Mouse (Mus musculus): ENCODE data around the gene Exosc5. TPM values are rescaled to one million over a fixed set of nuclear protein-coding genes. Genes with fewer than 3 reads are reported as not detected.

The Exosc5 gene
- total and polyA plus RNA-seq, 3 experiments: 105 to 125 (median 123) TPM

DNA sequence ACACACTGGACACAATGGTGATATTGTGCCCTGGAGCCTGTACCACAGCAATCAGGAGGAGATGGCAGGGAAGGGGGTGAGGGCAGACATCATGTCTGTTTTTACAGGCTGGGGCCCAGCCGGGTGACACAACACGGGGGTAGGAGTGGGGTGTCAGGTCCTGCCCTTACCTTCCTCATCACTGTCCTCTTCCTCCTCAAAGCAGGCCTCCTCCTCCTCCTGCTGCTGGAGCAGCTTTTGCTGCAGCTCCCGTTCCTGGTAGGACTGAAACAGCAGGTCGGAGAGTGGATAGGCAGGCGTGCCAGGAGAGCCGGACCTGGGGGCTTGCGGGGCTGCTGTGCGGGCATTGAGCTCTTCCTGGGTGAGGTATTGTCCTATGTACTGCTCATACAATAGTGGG lies 55.6 kb downstream of the Exosc5 start:
- Histone ChIP-seq H3K9me3 (replicated peaks; ENCODE audit: low read length) (no peaks in the 10 kb centered on the region), H3K79me2 (replicated peaks; ENCODE audit: control insufficient read depth, extremely low read depth, insufficient read depth, poor library complexity, severe bottlenecking) (peaks cover 15% of the 10 kb centered on the region), H3K36me3 (replicated peaks in 1 of 2; ENCODE audit: control insufficient read depth in 1 of 2, insufficient read depth in 1 of 2, low read length in 1 of 2) (peaks cover 53 to 76% of the 10 kb centered on the region in 2 experiments), H3K9ac (ENCODE audit: insufficient read depth, low read depth) (no peak overlapping the region), H3K4me2 (ENCODE audit: insufficient read depth, low read depth, poor library complexity, severe bottlenecking) (no peak overlapping the region), H3K27me3 (replicated peaks) (no peaks in the 10 kb centered on the region), H3K4me1 (ENCODE audit: control insufficient read depth in 1 of 2, insufficient read depth in 2 of 2) (peaks cover 24 to 61% of the 10 kb centered on the region in 2 experiments), H3K4me3 (replicated peaks in 1 of 3; ENCODE audit: low read depth in 2 of 3, low read length in 2 of 3, poor library complexity in 1 of 3) (no peak overlapping the region), H3K27ac (ENCODE audit: insufficient read depth, low read depth) (no peak overlapping the region)
- DNase-seq (ENCODE audit: extremely low read depth): no peak
- TF ChIP-seq USF2 (conservative IDR thresholded peaks at IDR 0.05; ENCODE audit: low read depth, low read length) (no peak), RAD21 (IDR thresholded peaks at IDR 0.05; ENCODE audit: low read depth, low read length) (no peak), JUN (IDR thresholded peaks at IDR 0.05; ENCODE audit: insufficient read depth, low read depth, low read length) (no peak), MEF2A (IDR thresholded peaks at IDR 0.05; ENCODE audit: borderline replicate concordance, low read depth, low read length) (no peak), ETS1 (conservative IDR thresholded peaks at IDR 0.05; ENCODE audit: low read depth, low read length) (no peak), SMC3 (IDR thresholded peaks at IDR 0.05; ENCODE audit: low read depth, low read length) (no peak), RCOR1 (conservative IDR thresholded peaks at IDR 0.05; ENCODE audit: low read depth, low read length) (no peak), MXI1 (IDR thresholded peaks at IDR 0.05; ENCODE audit: low read depth, low read length) (no peak), MAZ (IDR thresholded peaks at IDR 0.05; ENCODE audit: low read depth, low read length) (no peak), MAFK (IDR thresholded peaks at IDR 0.05; ENCODE audit: insufficient replicate concordance, low read length) (no peak), POLR2A (IDR thresholded peaks at IDR 0.05; ENCODE audit: low read depth, low read length) (no peak)
- dilution Hi-C loops (cut with MboI; ENCODE audit: extremely low pct_ligation_motif_present, extremely low pct_unique_long_range_greater_than_20kb, low sequenced_read_pairs) (no loop called here), in situ Hi-C loops (cut with MboI; ENCODE audit: low pct_ligation_motif_present, low pct_unique_long_range_greater_than_20kb, low sequenced_read_pairs) (no loop called here)

GRCm38 (mm10) chr7:25715731-25716271 lies 56.8 kb downstream of the Exosc5 start:
- no peak overlapping the region for H3K4me3 ChIP-seq (replicated peaks in 1 of 3; ENCODE audit: low read depth in 2 of 3, low read length in 2 of 3, poor library complexity in 1 of 3)
- no peak overlapping the region for H3K9ac ChIP-seq (ENCODE audit: insufficient read depth, low read depth)
- H3K36me3 ChIP-seq (replicated peaks in 1 of 2; ENCODE audit: control insufficient read depth in 1 of 2, insufficient read depth in 1 of 2, low read length in 1 of 2): peaks cover 59 to 76% of the 10 kb centered on the region in 2 experiments
- H3K4me2 ChIP-seq (ENCODE audit: insufficient read depth, low read depth, poor library complexity, severe bottlenecking): no peak overlapping the region
- TF ChIP-seq SMC3 (IDR thresholded peaks at IDR 0.05; ENCODE audit: low read depth, low read length) (no peak), MXI1 (IDR thresholded peaks at IDR 0.05; ENCODE audit: low read depth, low read length) (no peak), JUND (conservative IDR thresholded peaks at IDR 0.05; ENCODE audit: low read depth, low read length) (no peak), GABPA (IDR thresholded peaks at IDR 0.05; ENCODE audit: insufficient replicate concordance, low read depth, low read length) (no peak), ZKSCAN1 (IDR thresholded peaks at IDR 0.05; ENCODE audit: borderline replicate concordance, low read depth, low read length) (no peak), CHD1 (IDR thresholded peaks at IDR 0.05; ENCODE audit: low read depth, low read length) (no peak), NELFE (IDR thresholded peaks at IDR 0.05; ENCODE audit: low read depth, low read length) (no peak), EP300 (IDR thresholded peaks at IDR 0.05; ENCODE audit: low read length) (no peak), BHLHE40 (IDR thresholded peaks at IDR 0.05; ENCODE audit: low read depth, low read length) (no peak), MAX (IDR thresholded peaks at IDR 0.05; ENCODE audit: low read length) (no peak), ELF1 (IDR thresholded peaks at IDR 0.05; ENCODE audit: low read depth, low read length) (no peak), JUN (IDR thresholded peaks at IDR 0.05; ENCODE audit: insufficient read depth, low read depth, low read length) (no peak), NRF1 (IDR thresholded peaks at IDR 0.05; ENCODE audit: low read depth, low read length) (no peak), E2F4 (IDR thresholded peaks at IDR 0.05; ENCODE audit: insufficient replicate concordance, low read depth, low read length) (no peak), ZC3H11A (IDR thresholded peaks at IDR 0.05; ENCODE audit: low read depth, low read length) (no peak), MAFK (IDR thresholded peaks at IDR 0.05; ENCODE audit: insufficient replicate concordance, low read length) (no peak), POLR2AphosphoS2 (IDR thresholded peaks at IDR 0.05; ENCODE audit: low read depth, low read length) (no peak)
- no peaks in the 10 kb centered on the region for H3K9me3 ChIP-seq (replicated peaks; ENCODE audit: low read length)
- no peak for DNase-seq (ENCODE audit: extremely low read depth)
- peaks cover 15% of the 10 kb centered on the region for H3K79me2 ChIP-seq (replicated peaks; ENCODE audit: control insufficient read depth, extremely low read depth, insufficient read depth, poor library complexity, severe bottlenecking)
- no peaks in the 10 kb centered on the region for H3K27me3 ChIP-seq (replicated peaks)
- H3K4me1 ChIP-seq (ENCODE audit: control insufficient read depth in 1 of 2, insufficient read depth in 2 of 2): peaks cover 19 to 56% of the 10 kb centered on the region in 2 experiments
- dilution Hi-C loops (cut with MboI; ENCODE audit: extremely low pct_ligation_motif_present, extremely low pct_unique_long_range_greater_than_20kb, low sequenced_read_pairs) (no loop called here), in situ Hi-C loops (cut with MboI; ENCODE audit: low pct_ligation_motif_present, low pct_unique_long_range_greater_than_20kb, low sequenced_read_pairs) (loop anchor here (5.0 kb wide), 1 partner anchor 36 kb away; the partner anchor contains the start of gene Hnrnpul1)
- H3K27ac ChIP-seq (ENCODE audit: insufficient read depth, low read depth): no peak overlapping the region
